In the genomic region with DNA sequence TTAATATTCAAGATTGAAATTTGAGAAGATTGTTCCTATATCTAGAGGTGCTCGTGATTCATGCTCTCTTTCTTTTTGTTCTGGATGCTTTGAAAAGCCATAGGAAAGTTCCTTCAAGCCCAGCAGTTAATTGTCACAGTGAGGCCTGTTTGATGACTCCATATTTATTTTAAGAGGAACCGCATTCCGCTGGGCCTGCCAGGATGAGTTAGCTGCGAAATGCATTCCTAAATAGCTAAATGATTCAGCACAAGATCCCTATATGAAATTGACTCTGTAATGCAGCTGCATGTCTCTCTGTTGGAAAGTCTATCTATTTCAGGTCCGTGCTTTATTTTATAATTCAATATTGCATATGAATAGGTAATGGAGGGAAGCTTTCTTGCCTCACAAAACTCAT, we compare ENCODE assay signal across 28 mouse cellular contexts.
DNase-seq lines count a peak whose midpoint lies in the region; ATAC-seq and TF ChIP-seq lines count a peak whose summit lies in the region.
"Had no signal": no experiment of that assay in that cellular context is flagged by ENCODE, and none has a peak within 500 bp of the region (broad histone marks: within the 10 kb centered on the region; RNA-seq: fewer than 3 reads in every experiment).

No protein-coding gene starts in this region.

- H3K4me2 ChIP-seq in kidney, postnatal 0 days (ENCODE audit: low read length) = no peak overlapping the region
- no peak overlapping the region for H3K4me2 ChIP-seq in kidney, embryonic 16.5 days (replicated peaks; ENCODE audit: low read depth, low read length)
- H3K4me2 ChIP-seq: embryonic facial prominence, embryonic 13.5 days; forebrain, embryonic 13.5 days; hindbrain, embryonic 14.5 days; liver, embryonic 13.5 days; midbrain, embryonic 15.5 days; neural tube, embryonic 12.5 days had no signal

- peak; percentile 7 for DNase-seq in kidney, postnatal 0 days (ENCODE audit: low spot score)
- DNase-seq in Muller cell, postnatal 12 days (ENCODE audit: inconsistent ontology term) = peak; percentile 39
- DNase-seq in frontal cortex, postnatal 14 days (ENCODE audit: low spot score in 2 of 2) = peak; percentile 4 to 9
- DNase-seq in right cerebral cortex, postnatal 14 days = peak; percentile 4
- no peak for DNase-seq in embryo, embryonic 10.5 days (ENCODE audit: low spot score)
- no peak for DNase-seq in embryo, embryonic 9.5 days (ENCODE audit: extremely low spot score)
- DNase-seq: adrenal gland, postnatal 36 days; cerebellum, adult 11 months; cerebellum, postnatal 10 days; gastrocnemius, postnatal 25 days; heart, adult 2 months; heart, postnatal 4 days; kidney, adult 2 months; kidney, postnatal 25 days; liver, embryonic 13.5 days; lung, adult 2 months; lung, postnatal 36 days; retina, postnatal 1 day; thymus, postnatal 14 days had no signal

- no peak for ATAC-seq in kidney, postnatal 0 days (replicated peaks; ENCODE audit: low FRiP score, low read depth)
- ATAC-seq in kidney, embryonic 16.5 days (ENCODE audit: low FRiP score, low TSS enrichment) = no peak
- ATAC-seq: CD4-positive, CD25-positive, alpha-beta regulatory T cell, adult 4 months; forebrain, embryonic 13.5 days; inflammation-experienced regulatory T-cells, adult 6 months; midbrain, embryonic 15.5 days had no signal

- TF ChIP-seq CTCF in kidney, postnatal 0 days (IDR thresholded peaks at IDR 0.05; ENCODE audit: low read depth) = no peak

- H3K36me3 ChIP-seq in kidney, postnatal 0 days (ENCODE audit: insufficient read depth, low read length) = no peaks in the 10 kb centered on the region
- no peaks in the 10 kb centered on the region for H3K36me3 ChIP-seq in kidney, embryonic 16.5 days (ENCODE audit: insufficient read depth, low read length)
- H3K36me3 ChIP-seq: embryonic facial prominence, embryonic 13.5 days; liver, embryonic 13.5 days; midbrain, embryonic 15.5 days; neural tube, embryonic 12.5 days had no signal

- H3K27me3 ChIP-seq in kidney, postnatal 0 days (ENCODE audit: insufficient read depth, low read length) = no peaks in the 10 kb centered on the region
- no peaks in the 10 kb centered on the region for H3K27me3 ChIP-seq in kidney, embryonic 16.5 days (ENCODE audit: insufficient read depth, low read length)
- H3K27me3 ChIP-seq: embryonic facial prominence, embryonic 13.5 days; forebrain, embryonic 13.5 days; liver, embryonic 13.5 days; midbrain, embryonic 15.5 days; neural tube, embryonic 12.5 days had no signal

- H3K4me1 ChIP-seq in kidney, postnatal 0 days (replicated peaks; ENCODE audit: insufficient read depth, low read length) = no peaks in the 10 kb centered on the region
- no peaks in the 10 kb centered on the region for H3K4me1 ChIP-seq in kidney, embryonic 16.5 days (ENCODE audit: insufficient read depth, low read length)
- H3K4me1 ChIP-seq: embryonic facial prominence, embryonic 13.5 days; forebrain, embryonic 13.5 days; liver, embryonic 13.5 days; midbrain, embryonic 15.5 days; neural tube, embryonic 12.5 days had no signal

- WGBS in kidney, postnatal 0 days = 72% methylated on average over 5 of the region's 5 CpGs
- 73% methylated on average over 5 of the region's 5 CpGs for WGBS in kidney, embryonic 16.5 days

- H3K4me3 ChIP-seq in kidney, postnatal 0 days (replicated peaks; ENCODE audit: low read depth, low read length) = no peak overlapping the region
- no peak overlapping the region for H3K4me3 ChIP-seq in kidney, embryonic 16.5 days (ENCODE audit: low read length)
- H3K4me3 ChIP-seq: embryonic facial prominence, embryonic 13.5 days; erythroblast, embryonic 14.5 days; forebrain, embryonic 13.5 days; heart, adult 2 months; liver, embryonic 13.5 days; midbrain, embryonic 15.5 days; neural tube, embryonic 12.5 days had no signal

- H3K27ac ChIP-seq in kidney, postnatal 0 days = no peak overlapping the region
- H3K27ac ChIP-seq in kidney, embryonic 16.5 days (ENCODE audit: low read length) = no peak overlapping the region
- H3K27ac ChIP-seq: embryonic facial prominence, embryonic 13.5 days; forebrain, embryonic 13.5 days; heart, adult 2 months; hindbrain, embryonic 14.5 days; liver, embryonic 13.5 days; midbrain, embryonic 15.5 days; neural tube, embryonic 12.5 days had no signal

- H3K9me3 ChIP-seq in kidney, postnatal 0 days (replicated peaks; ENCODE audit: low read length) = no peaks in the 10 kb centered on the region
- no peaks in the 10 kb centered on the region for H3K9me3 ChIP-seq in kidney, embryonic 16.5 days (ENCODE audit: low read length)
- H3K9me3 ChIP-seq: embryonic facial prominence, embryonic 13.5 days; forebrain, embryonic 13.5 days; liver, embryonic 13.5 days; midbrain, embryonic 15.5 days; neural tube, embryonic 12.5 days had no signal

- no peak overlapping the region for H3K9ac ChIP-seq in kidney, postnatal 0 days (ENCODE audit: low read depth, low read length)
- no peak overlapping the region for H3K9ac ChIP-seq in kidney, embryonic 16.5 days (replicated peaks; ENCODE audit: low read length)
- H3K9ac ChIP-seq: embryonic facial prominence, embryonic 13.5 days; forebrain, embryonic 13.5 days; hindbrain, embryonic 14.5 days; liver, embryonic 13.5 days; midbrain, embryonic 15.5 days; neural tube, embryonic 12.5 days had no signal

Comparison
In these comparisons a context has a peak if more than half of its experiments do, and no peak if none do; other contexts are left out.
1. DNase-seq: peak in kidney, postnatal 0 days (single experiment), Muller cell, postnatal 12 days (single experiment), frontal cortex, postnatal 14 days (2 of 2) and right cerebral cortex, postnatal 14 days (single experiment); none in embryo, embryonic 10.5 days (single experiment) and embryo, embryonic 9.5 days (single experiment).